Mouse (Mus musculus) hematopoietic stem cell, adult 5-6 weeks (primary cell): ENCODE measurements around the gene Zbtb7a. TPM values are rescaled to one million over a fixed set of nuclear protein-coding genes. Genes with fewer than 3 reads are reported as not detected.
"Not testable (repeated sequence)": the region's sequence is repeated elsewhere in the genome, so short reads cannot be mapped to it uniquely, and the experiment has no call there.

Experiments used
- ATAC-seq, 2 experiments: fragments of 125-278 bp in 1 of 2; replicated peaks in 1 of 2; 2 replicates each; pipeline ENCODE4 v1.8.0; 2016 to 2017; ENCODE audit warnings: inconsistent platforms in 2 of 2, mild to moderate bottlenecking in 2 of 2, moderate number of reproducible peaks in 2 of 2, low read depth in 1 of 2, moderate TSS enrichment in 1 of 2; ENCODE audit not compliant: low FRiP score in 2 of 2, poor library complexity in 2 of 2, severe bottlenecking in 2 of 2, insufficient read depth in 1 of 2, low TSS enrichment in 1 of 2
- total RNA-seq: library from RNA; stranded (forward); fragments of 172-1452, 232-1000 nt; gene quantifications from 2 replicates; pipeline ENCODE4 v1.2.3, GENCODE M21; 2017

Gene Zbtb7a
- total RNA-seq, 1 experiment from 2014 or later: 13.0 TPM

DNA sequence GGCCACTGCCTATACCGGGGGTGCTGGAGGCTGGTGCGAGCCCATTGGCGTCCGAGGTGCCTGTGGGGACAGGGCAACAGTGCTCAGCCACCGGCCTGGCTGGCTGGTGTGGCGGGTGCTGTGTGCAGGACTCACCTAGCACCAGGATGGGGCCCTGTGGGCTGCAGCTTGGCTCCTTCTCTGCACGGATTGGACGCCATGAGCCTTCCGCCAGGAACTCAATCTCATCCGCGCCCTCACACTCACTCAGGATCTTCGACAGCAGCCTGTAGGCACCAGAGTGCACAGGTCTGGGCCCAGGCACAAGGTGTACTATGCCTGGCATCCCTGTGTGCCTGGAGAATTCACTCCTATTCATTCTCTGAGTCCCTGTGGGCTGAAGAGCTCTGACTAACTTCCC is 19.3 kb downstream of the Zbtb7a start:
- no peak for ATAC-seq

- ATAC-seq: no peak
Observed at GRCm38 (mm10) chr10:81154736-81155135, 19.7 kb downstream of the Zbtb7a start.

DNA sequence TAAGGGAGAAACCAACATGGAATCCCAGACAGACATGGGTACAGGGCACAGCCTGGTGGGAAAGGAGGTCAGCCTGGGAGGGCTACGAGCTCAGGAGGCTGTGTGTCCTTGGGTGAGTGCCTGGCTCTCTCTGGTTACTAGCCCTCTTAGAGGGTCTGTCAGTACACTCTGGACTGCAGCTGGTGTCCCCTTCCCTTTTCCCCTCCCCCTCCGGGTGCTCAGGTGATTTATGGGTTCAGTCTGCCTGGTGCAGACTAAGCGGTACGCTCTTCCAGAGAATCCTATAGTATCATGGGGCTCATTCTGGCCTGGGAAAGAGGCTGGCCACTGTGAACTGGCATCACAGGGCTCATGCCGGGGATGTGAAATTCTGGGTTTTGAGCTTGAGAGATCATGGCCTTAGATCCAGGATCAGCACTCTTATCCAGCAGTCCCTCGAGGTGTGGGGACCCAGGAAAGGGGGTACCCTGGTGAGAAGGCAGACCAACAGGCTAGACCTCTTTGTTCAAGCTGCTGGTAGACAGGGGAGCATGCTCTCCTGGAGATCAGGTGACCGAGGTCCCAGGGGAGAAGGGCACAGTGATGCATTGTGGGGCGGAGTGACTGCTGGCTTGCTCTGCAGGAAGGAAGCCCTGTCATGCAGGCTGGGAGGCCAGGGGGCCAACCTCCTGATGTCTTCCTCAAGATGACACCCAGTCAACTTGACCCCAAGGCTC is 26.7 kb downstream of the Zbtb7a start:
- peak in 1 of 2 experiments; percentile 29; a peak in 2 of 4 replicates for ATAC-seq

GRCm38 (mm10) chr10:81162318-81162652 is 27.3 kb downstream of the Zbtb7a start:
- ATAC-seq: peak in 1 of 2 experiments; percentile 15; a peak in 2 of 4 replicates

- ATAC-seq: no peak
Observed at GRCm38 (mm10) chr10:81165118-81165517, 30.1 kb downstream of the Zbtb7a start.

GRCm38 (mm10) chr10:81167200-81168086 is 32.4 kb downstream of the Zbtb7a start, which contains the start of gene Pias4:
TSS of gene Pias4 (minus strand) at chr10:81167923.
- ATAC-seq: peak; percentile 90 to 91

DNA sequence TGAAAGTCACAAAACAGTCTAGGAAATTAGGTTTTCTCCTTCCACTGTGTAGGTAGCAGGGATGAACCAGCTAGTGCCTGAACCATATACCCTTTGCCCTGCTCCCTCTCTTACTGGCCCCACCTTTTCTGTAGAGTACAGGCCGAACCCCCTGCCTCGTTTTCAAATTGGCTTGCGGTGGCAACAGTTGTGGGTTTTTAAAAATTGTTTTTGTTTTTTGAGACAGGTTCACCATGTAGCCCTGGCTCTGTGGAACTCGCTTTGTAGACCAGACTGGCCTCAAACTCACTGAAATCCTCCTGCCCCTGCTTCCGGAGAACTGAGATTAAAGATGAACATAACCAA is 33.0 kb downstream of the Zbtb7a start:
- ATAC-seq: peak; percentile 8 to 34; a peak in 3 of 4 replicates

- peak; percentile 51 to 61 for ATAC-seq
Observed at GRCm38 (mm10) chr10:81168521-81169244, 33.7 kb downstream of the Zbtb7a start.

DNA sequence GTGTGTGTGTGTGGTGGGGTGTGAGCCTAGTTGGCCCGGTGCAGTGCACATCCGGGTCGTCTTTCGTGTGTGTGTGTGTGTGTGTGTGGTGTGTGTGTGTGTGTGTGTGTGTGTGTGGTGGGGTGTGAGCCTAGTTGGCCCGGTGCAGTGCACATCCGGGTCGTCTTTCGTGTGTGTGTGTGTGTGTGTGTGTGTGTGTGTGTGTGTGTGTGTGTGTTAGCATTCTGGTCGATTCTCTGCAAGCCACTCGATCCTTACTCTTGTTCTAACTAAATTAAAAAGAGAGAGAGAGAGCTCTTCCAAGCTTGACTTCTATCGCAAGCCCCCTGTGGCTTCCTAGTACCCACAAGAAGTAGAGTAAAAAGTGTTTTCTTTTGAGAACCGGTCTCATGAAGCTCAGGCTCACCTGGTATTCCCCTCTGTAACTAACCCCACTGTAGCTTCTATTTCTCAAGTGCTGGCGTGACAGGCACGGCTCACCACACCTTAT is 34.4 kb downstream of the Zbtb7a start:
- not testable (repeated sequence) for ATAC-seq

DNA sequence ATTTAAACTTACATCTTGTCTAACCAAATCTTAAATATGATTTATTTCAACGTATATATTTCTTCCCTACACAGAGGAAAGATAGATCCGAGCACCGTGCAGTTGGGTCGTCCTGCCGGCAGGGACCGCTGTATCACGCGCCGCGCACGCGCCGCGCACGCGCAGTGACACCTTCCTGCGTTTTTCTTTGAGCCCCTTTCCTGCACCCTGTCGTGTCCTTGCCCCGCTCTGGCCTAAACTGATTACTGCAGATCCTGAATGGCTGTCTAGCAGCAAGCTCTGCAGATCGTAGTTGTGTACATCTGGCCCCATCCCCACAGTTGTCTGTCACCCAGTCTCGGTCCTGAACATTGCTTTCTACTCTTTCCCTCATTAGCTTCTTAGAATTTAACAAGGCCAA is 38.1 kb downstream of the Zbtb7a start:
- ATAC-seq: peak; percentile 38 to 54

DNA sequence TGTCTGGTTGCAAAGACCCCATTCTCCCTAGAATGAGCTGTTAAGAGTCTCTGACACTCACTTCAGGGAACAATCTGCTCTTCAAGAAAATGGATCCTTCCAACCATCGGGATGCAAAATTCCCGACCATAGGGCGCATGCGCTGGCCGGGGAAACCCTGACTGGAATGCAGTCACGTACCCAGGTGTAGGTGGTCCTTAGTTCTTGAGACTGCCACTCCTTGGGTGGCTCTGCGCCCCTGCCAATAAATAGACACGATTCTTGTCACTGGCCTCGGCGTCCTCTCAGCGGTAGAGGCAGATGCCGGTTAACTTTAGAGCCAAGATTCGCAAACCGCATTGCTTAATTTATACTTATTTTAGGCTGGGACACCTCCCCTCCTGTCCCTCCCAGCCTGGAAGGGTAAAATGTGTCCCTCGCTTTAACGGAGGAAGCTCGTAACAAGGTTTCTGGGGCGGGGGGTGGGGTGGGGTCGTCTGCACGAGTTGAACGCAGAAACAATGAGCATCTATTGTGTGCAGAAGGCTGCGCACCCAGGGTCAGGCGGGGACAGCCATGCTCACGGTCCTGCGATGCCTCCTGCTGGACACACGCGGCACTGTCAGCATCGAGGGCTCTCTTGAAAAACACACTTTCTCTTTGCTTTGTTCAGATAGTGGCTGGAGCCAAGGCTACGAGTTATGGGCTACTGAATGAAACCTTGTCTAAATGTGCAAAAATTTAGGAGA is 39.8 kb downstream of the Zbtb7a start:
- ATAC-seq: peak; percentile 61 to 68

DNA sequence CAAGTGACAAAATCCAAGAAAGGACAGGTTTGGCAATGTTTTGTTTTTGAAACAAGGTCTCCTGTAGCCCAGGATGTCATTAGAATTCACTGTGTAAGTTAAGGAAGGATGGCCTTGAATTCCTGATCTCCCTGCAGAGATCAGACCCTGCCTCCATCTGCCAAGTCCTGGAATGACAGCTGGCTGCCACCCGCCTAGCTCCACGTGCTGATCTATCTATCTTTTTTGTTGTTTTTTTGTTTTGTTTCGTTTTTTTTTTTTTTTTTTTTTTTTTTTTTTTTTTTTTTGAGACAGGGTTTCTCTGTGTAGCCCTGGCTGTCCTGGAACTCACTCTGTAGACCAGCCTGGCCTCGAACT is 40.3 kb downstream of the Zbtb7a start:
- ATAC-seq: not testable (repeated sequence)

DNA sequence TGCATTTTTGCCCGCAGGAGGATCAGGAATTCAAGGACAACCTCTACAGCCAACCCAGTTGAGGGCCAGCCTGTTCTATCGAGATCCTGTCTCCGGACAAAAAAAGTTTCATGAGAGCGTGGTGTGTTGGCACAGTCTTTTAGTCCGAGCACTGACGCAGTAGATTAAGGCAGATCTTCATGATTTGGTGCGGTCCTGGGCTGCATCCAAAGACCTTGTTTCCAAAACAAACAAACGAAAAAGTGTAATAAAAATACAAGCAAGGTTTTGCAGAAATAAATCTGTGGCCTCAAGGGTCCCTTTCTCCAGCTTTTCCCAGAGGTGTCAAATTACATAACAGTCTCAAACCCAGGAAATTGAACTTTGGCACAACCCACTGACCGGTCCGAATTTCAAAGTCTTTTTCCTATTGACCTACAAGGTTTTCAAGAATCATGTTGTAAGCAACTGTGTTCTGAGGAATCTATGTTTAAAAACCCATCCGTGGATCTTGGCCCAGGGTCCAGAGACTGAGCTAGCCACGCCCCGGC is 41.0 kb downstream of the Zbtb7a start:
- ATAC-seq: no peak; a peak in 1 of 4 replicates

DNA sequence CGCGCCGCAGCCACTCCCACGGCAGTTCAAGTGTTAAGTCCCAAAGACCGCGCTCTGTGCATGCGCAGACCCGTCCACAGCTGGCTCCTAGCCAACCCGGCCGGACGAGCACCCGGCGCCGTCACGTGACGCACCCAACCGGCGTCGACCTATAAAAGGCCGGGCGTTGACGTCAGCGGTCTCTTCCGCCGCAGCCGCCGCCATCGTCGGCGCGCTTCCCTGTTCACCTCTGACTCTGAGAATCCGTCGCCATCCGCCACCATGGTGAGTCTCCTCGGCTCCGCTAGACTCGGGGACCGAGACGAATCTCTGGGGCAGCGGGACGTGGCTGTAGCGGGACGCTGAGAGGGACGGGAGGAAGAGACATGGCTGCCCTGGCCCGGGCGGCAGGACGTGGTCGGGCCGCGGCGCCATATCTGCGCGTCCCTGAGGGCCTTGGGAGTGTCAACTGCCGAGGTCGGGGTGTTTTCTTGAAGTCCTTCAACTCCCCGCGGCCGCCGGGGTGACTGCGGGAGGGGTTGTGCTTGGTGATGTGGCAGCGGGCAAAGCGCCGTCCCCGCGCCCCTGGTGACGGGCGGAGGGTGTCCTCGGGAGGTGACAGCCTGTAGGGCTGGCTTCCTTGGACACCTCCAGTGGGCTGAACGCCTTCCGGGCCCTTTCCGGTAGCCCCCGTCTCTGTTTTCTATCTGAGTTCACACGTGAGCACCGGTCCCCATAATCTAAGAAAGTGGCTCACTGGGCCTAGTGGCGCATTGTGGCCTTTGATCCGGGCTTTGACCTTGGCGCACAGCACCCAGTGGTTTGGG is 41.6 kb downstream of the Zbtb7a start, which contains the start of gene Eef2:
Eef2 (plus strand) TSS at position 166 of the 806 bp plus-strand sequence.
- ATAC-seq: peak; percentile 34 to 47; a peak in 3 of 4 replicates

GRCm38 (mm10) chr10:81177491-81177925 is 42.5 kb downstream of the Zbtb7a start:
- ATAC-seq: no peak
